Mouse (Mus musculus) embryonic facial prominence, embryonic 11.5 days (tissue): ENCODE data around the gene Taf15. TPM values are rescaled to one million over a fixed set of nuclear protein-coding genes. Genes with fewer than 3 reads are reported as not detected.

Source experiments
- ATAC-seq: fragments of 200-750 bp; cut with Nextera tagmentation; replicated peaks from 2 replicates; pipeline ENCODE4 v1.8.0; 2017; ENCODE audit warnings: low read depth; ENCODE audit not compliant: insufficient number of reproducible peaks, low FRiP score, low TSS enrichment
- DNase-seq: peaks from one replicate; pipeline ENCODE4 v3.0.0-alpha.2; 2015; ENCODE audit warnings: low spot score
- H3K27ac ChIP-seq: fragments of 300-500 bp; sonication (generic); replicated peaks from 2 replicates; pipeline ENCODE4 v1.5.1; 2014; ENCODE audit warnings: mild to moderate bottlenecking, low read depth, low read length, control low read depth
- H3K27me3 ChIP-seq: fragments of 300-500 bp; sonication (generic); 2 replicates; pipeline ENCODE4 v1.6.1; 2014; ENCODE audit warnings: mild to moderate bottlenecking, low read length, moderate library complexity, mixed read lengths; ENCODE audit not compliant: control insufficient read depth, insufficient read depth
- H3K36me3 ChIP-seq: fragments of 300-500 bp; sonication (generic); replicated peaks from 2 replicates; pipeline ENCODE4 v1.6.1; 2014; ENCODE audit warnings: low read depth, mild to moderate bottlenecking, low read length, moderate library complexity, mixed read lengths; ENCODE audit not compliant: control insufficient read depth, insufficient read depth
- H3K4me1 ChIP-seq: fragments of 300-500 bp; sonication (generic); 2 replicates; pipeline ENCODE4 v1.6.1; 2014; ENCODE audit warnings: low read length, mixed read lengths; ENCODE audit not compliant: control insufficient read depth, insufficient read depth
- H3K4me2 ChIP-seq: fragments of 300-500 bp; sonication (generic); 2 replicates; pipeline ENCODE4 v1.6.1; 2014; ENCODE audit warnings: low read depth, mild to moderate bottlenecking, control low read depth, low read length, moderate library complexity
- H3K4me3 ChIP-seq: fragments of 300-500 bp; sonication (generic); 2 replicates; pipeline ENCODE4 v1.5.1; 2014; ENCODE audit warnings: low read depth, low read length, control low read depth
- H3K9ac ChIP-seq: fragments of 300-500 bp; sonication (generic); replicated peaks from 2 replicates; pipeline ENCODE4 v1.6.1; 2014; ENCODE audit warnings: mild to moderate bottlenecking, control low read depth, low read length
- H3K9me3 ChIP-seq: fragments of 300-500 bp; sonication (generic); replicated peaks from 2 replicates; pipeline ENCODE4 v1.6.1; 2016; ENCODE audit warnings: mild to moderate bottlenecking, low read length, inconsistent platforms, mixed read lengths; ENCODE audit not compliant: control insufficient read depth
- WGBS: fragments of 180-500 bp; shearing (Covaris S2); extraction: QIAGEN DNeasy Blood & Tissue Kit; methylation state at CpG from one replicate; pipeline ENCODE4 v1.1.7; 2014; 5-methylcytosine and 5-hydroxymethylcytosine counted together
- polyA plus RNA-seq: library from polyadenylated mRNA; unstranded; fragments of >200 nt; fragmentation: Nextera tagmentation; extraction: Ambion mirVana; gene quantifications from 2 replicates; pipeline ENCODE4 v1.2.1, GENCODE M21; 2014

The Taf15 gene
- polyA plus RNA-seq, 1 experiment from 2014 or later = 8.9 TPM

GRCm38 (mm10) chr11:83448927-83449236 lies 24.0 kb upstream of the Taf15 start:
- H3K4me2 ChIP-seq = no peak overlapping the region; the same call in 1 of the 2 replicates
- no peaks in the 10 kb centered on the region for H3K36me3 ChIP-seq
- ATAC-seq (no peak), DNase-seq (no peak)
- H3K9me3 ChIP-seq = no peaks in the 10 kb centered on the region
- no peak overlapping the region for H3K9ac ChIP-seq
- 0 out of 2 replicates have a peak overlapping the region, but pooled peaks have one; percentile 35 for H3K27ac ChIP-seq
- H3K4me3 ChIP-seq = no peak overlapping the region
- peaks cover 4% of the 10 kb centered on the region; the same call in 1 of the 2 replicates for H3K4me1 ChIP-seq
- H3K27me3 ChIP-seq = peaks cover 15% of the 10 kb centered on the region

- no peak overlapping the region for H3K9ac ChIP-seq
- DNase-seq = no peak
- no peak overlapping the region for H3K27ac ChIP-seq
- H3K27me3 ChIP-seq = peaks cover 12% of the 10 kb centered on the region
- WGBS = 26% methylated on average over 4 of the region's 4 CpGs
- no peak overlapping the region for H3K4me2 ChIP-seq
- H3K36me3 ChIP-seq = no peaks in the 10 kb centered on the region
- H3K4me1 ChIP-seq = peaks cover 4% of the 10 kb centered on the region; the same call in 1 of the 2 replicates
- no peak for ATAC-seq
- H3K4me3 ChIP-seq = no peak overlapping the region
- no peaks in the 10 kb centered on the region for H3K9me3 ChIP-seq
Observed at GRCm38 (mm10) chr11:83449298-83449697, 23.6 kb upstream of the Taf15 start.

GRCm38 (mm10) chr11:83450550-83450949 lies 22.3 kb upstream of the Taf15 start:
- ATAC-seq (no peak), DNase-seq (no peak)
- H3K27me3 ChIP-seq = peaks cover under 1% of the 10 kb centered on the region; the same call in 1 of the 2 replicates
- H3K4me2 ChIP-seq = no peak overlapping the region
- no peaks in the 10 kb centered on the region for H3K9me3 ChIP-seq
- H3K4me3 ChIP-seq = no peak overlapping the region
- H3K27ac ChIP-seq = no peak overlapping the region
- peaks cover 4% of the 10 kb centered on the region; the same call in 1 of the 2 replicates for H3K4me1 ChIP-seq
- H3K9ac ChIP-seq = no peak overlapping the region
- H3K36me3 ChIP-seq = no peaks in the 10 kb centered on the region
- 59% methylated on average over 1 of the region's 1 CpGs for WGBS

GRCm38 (mm10) chr11:83451281-83451680 lies 21.6 kb upstream of the Taf15 start:
- DNase-seq (no peak), ATAC-seq (no peak)
- Histone ChIP-seq H3K36me3 (no peaks in the 10 kb centered on the region), H3K27me3 (no peaks in the 10 kb centered on the region), H3K9ac (no peak overlapping the region), H3K27ac (no peak overlapping the region), H3K4me2 (no peak overlapping the region), H3K4me3 (no peak overlapping the region), H3K9me3 (no peaks in the 10 kb centered on the region), H3K4me1 (peaks cover 4% of the 10 kb centered on the region; the same call in 1 of the 2 replicates)
- WGBS = 88% methylated on average over 10 of the region's 10 CpGs

- Histone ChIP-seq H3K4me1 (no peaks in the 10 kb centered on the region), H3K4me3 (no peak overlapping the region), H3K36me3 (no peaks in the 10 kb centered on the region), H3K27ac (no peak overlapping the region), H3K4me2 (no peak overlapping the region), H3K27me3 (no peaks in the 10 kb centered on the region), H3K9ac (no peak overlapping the region), H3K9me3 (no peaks in the 10 kb centered on the region)
- DNase-seq (no peak), ATAC-seq (no peak)
- 12% methylated on average over 4 of the region's 4 CpGs for WGBS
Observed at GRCm38 (mm10) chr11:83454548-83454947, 18.3 kb upstream of the Taf15 start.

- no peaks in the 10 kb centered on the region for H3K27me3 ChIP-seq
- no peak overlapping the region for H3K9ac ChIP-seq
- no peaks in the 10 kb centered on the region for H3K4me1 ChIP-seq
- no peak for DNase-seq
- no peaks in the 10 kb centered on the region for H3K36me3 ChIP-seq
- no peak overlapping the region for H3K27ac ChIP-seq
- H3K4me2 ChIP-seq = no peak overlapping the region
- WGBS = 81% methylated on average over 3 of the region's 3 CpGs
- no peaks in the 10 kb centered on the region for H3K9me3 ChIP-seq
- no peak for ATAC-seq
- H3K4me3 ChIP-seq = no peak overlapping the region
Observed at GRCm38 (mm10) chr11:83455608-83456007, 17.3 kb upstream of the Taf15 start.

GRCm38 (mm10) chr11:83457257-83457656 lies 15.6 kb upstream of the Taf15 start:
- 29% methylated on average over 7 of the region's 7 CpGs for WGBS
- Histone ChIP-seq H3K36me3 (no peaks in the 10 kb centered on the region), H3K4me1 (no peaks in the 10 kb centered on the region), H3K9ac (no peak overlapping the region), H3K4me3 (no peak overlapping the region), H3K27me3 (peaks cover 2% of the 10 kb centered on the region), H3K4me2 (no peak overlapping the region), H3K9me3 (no peaks in the 10 kb centered on the region), H3K27ac (no peak overlapping the region)
- DNase-seq = no peak
- no peak for ATAC-seq

GRCm38 (mm10) chr11:83457912-83458601 lies 14.8 kb upstream of the Taf15 start:
- Histone ChIP-seq H3K4me2 (no peak overlapping the region), H3K27me3 (peaks cover 4% of the 10 kb centered on the region), H3K9me3 (no peaks in the 10 kb centered on the region), H3K4me3 (no peak overlapping the region), H3K27ac (0 out of 2 replicates have a peak overlapping the region, but pooled peaks have one; percentile 13), H3K9ac (no peak overlapping the region), H3K4me1 (no peaks in the 10 kb centered on the region), H3K36me3 (no peaks in the 10 kb centered on the region)
- ATAC-seq (no peak), DNase-seq (no peak)
- WGBS = 60% methylated on average over 9 of the region's 9 CpGs
